Mouse (Mus musculus): ENCODE measurements around the gene Large1. TPM values are rescaled to one million over a fixed set of nuclear protein-coding genes. Genes with fewer than 3 reads are reported as not detected.
"Not testable (repeated sequence)": the region's sequence is repeated elsewhere in the genome, so short reads cannot be mapped to it uniquely, and the experiment has no call there.

The Large1 gene
- 1.9 and 3.6 TPM in 2 replicates for total RNA-seq (2014; fragmentation: Nextera tagmentation)
- total RNA-seq (2017) = 1.4 and 2.8 TPM in 2 replicates

- peak; percentile 86 for ATAC-seq (replicated peaks; ENCODE audit: poor library complexity, severe bottlenecking)
Measured at GRCm38 (mm10) chr8:73353108-73353793, at the start of gene Large1. Large1 (minus strand) TSS chr8:73353540.

DNA sequence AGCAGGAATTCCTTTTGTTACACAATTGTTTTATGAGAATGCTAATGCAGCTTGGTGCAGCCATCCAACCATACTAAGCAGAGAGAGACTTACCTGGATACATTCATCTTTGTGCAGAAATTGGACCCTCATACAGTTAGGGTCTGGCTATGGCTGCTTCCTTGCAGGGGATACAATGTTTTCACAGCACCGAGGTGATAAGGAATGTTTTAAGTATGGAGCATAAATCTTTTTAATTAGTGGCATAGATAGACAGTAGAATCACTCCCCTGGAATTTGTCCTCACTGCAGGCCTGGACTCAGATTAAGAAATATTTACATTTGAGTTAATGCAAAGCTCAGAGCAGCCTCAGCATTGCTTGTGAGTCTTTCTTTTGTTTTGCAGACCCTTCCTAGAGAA lies 47.0 kb upstream of the Large1 start:
- ATAC-seq (replicated peaks; ENCODE audit: poor library complexity, severe bottlenecking) = no peak

DNA sequence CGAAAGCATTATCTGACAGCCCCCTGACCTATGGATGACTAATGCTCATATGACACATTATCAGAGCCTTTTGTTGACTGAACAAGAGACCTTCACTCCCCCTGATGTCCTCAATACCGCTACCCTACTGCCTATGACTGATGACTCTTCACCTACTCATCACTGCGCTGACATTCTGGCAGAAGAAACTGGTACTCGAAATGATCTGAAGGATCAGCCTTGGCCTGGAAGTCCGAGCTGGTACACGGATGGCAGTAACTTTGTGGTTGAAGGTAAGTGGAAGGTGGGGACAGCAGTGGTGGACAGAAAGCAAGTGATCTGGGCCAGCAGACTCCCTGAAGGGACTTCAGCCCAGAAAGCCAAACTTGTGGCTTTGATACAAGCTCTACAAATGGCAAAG lies 19.7 kb upstream of the Large1 start:
- not testable (repeated sequence) for ATAC-seq (replicated peaks; ENCODE audit: poor library complexity, severe bottlenecking)

DNA sequence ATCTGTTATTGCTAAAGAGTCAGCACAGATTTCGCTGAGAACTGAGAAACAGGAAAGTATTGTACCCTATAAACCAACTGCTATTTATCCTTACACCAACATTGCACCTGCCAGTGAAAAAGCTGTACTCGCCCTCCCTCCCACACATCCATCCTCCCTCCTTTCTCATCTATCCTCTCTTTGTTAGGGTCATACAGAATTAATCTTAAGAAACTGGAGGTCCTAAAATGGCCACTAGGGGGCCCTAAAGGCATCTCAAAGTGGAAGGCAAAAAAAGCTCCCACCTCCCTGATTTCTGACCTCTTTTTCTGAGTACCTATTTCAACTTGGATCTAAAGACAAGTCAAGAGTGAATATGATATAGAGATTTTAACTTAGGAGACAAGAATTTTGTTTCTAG lies 2.6 kb upstream of the Large1 start:
- ATAC-seq (replicated peaks; ENCODE audit: poor library complexity, severe bottlenecking) = no peak

GRCm38 (mm10) chr8:73354201-73354881 lies 1.0 kb upstream of the Large1 start:
- peak; percentile 13; the same call in 1 of the 2 replicates for ATAC-seq (replicated peaks; ENCODE audit: poor library complexity, severe bottlenecking)

DNA sequence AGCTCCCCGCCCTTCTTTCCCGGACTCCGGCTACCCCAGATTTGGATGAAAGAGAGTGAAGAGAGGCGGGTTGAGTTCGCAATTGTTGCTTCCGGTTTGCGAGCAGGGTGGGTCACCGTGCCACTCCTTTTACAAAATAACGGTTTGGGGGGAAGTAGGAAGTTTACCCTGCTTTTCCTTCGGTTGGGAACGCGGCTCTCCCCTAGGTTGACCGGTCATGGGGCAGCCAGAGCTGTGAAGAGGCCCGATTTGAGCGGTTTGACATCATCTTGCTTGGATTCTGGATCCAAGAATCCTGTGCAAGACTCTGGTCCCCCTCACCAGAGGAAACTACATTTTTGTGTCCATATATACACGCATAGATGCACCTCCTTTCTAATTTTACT lies 447 bp upstream of the Large1 start:
- no peak for ATAC-seq (replicated peaks; ENCODE audit: poor library complexity, severe bottlenecking)

- peak; percentile 15 for ATAC-seq (replicated peaks; ENCODE audit: poor library complexity, severe bottlenecking)
Measured at GRCm38 (mm10) chr8:73352301-73353107, 836 bp downstream of the Large1 start.

DNA sequence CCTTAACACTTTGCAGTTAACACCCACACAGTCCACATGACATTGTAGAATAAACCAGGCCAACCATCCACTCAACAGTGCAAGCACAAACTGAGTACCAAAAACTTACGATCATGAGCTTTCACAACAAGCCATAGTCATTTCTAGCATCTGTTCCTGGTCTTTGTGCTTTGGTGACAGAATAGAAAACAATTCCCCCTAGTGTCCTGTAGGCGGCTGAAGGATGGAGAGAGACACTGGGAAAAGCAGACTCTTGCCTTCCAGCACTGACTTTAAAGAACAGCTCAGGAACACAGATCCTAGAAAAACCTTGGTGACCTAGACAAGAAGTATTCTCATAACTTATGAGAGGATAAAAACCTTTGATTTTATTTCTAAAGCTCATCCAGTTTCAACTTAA lies 3.0 kb downstream of the Large1 start:
- ATAC-seq (replicated peaks; ENCODE audit: poor library complexity, severe bottlenecking) = peak; percentile 21; the same call in 1 of the 2 replicates

DNA sequence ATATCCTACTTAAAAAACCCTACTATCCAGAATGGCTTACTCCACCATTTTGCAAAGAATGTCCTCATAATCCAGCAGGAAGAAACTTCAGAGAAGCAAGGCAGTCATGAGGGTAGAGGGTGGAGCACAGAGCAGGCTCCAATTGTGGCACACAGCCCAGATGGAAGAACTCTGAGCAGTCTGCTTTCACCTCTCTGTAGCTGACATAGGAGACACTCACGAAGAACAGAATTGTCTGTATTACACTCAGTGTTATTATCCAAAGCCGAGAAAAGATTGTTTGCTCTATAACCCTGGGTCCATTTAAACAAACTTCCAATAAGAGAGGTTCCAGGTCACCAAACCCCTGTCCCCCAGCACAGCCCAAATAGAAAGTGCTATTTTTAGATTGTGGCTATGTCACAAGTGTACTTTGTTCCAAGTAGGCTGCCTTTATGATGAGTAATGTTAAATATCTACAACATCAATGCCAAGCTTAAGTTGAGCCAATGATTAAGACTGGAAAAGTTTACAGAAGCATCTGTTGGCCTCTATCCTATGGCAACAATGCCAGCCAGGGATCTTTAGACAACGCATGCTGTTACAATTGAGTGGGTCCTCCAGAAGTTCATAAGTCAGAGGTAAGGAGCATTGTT lies 10.5 kb downstream of the Large1 start:
- no peak for ATAC-seq (replicated peaks; ENCODE audit: poor library complexity, severe bottlenecking)

- ATAC-seq (replicated peaks; ENCODE audit: poor library complexity, severe bottlenecking) = no peak
Measured at GRCm38 (mm10) chr8:73336845-73337244, 16.5 kb downstream of the Large1 start.

GRCm38 (mm10) chr8:73329131-73329530 lies 24.2 kb downstream of the Large1 start:
- no peak for ATAC-seq (replicated peaks; ENCODE audit: poor library complexity, severe bottlenecking)

DNA sequence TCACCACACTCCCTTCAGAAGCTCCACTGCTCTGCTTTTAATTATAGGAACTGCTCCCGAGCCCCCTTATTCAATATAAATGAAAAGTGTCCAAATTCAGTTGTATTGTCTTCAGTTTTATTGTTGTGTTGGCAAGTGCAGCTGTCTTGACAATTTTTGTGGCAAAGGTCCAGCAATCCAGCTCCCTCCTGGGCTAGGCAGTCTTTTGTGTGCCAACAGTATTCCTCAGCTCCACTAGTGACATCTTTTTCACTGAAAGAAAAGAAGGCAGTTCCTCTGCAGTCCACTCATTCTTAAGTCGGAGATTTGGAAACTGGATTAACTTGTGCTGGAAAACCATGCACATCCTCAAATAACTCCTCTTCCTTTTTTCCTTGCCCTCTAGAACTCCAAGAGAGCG lies 25.3 kb downstream of the Large1 start:
- ATAC-seq (replicated peaks; ENCODE audit: poor library complexity, severe bottlenecking) = no peak

DNA sequence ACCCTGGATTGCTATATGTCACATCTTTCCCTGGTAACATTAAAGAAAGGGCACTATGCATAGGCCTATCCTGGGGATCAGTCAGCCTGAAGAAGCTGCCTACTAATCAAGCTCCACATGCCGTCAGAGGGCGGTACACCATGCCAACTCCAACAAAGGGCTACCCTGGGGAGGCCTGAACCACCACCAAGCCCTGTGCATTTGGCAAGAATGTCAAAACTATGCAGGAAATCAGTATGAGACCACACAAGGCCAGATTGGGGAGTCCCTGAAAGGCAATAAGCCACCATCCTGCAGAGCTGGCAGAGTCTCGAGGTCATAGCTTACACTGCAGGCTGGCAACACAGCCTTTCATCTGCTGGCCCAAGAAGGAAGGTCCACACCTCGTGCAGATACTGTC lies 28.7 kb downstream of the Large1 start:
- no peak for ATAC-seq (replicated peaks; ENCODE audit: poor library complexity, severe bottlenecking)

DNA sequence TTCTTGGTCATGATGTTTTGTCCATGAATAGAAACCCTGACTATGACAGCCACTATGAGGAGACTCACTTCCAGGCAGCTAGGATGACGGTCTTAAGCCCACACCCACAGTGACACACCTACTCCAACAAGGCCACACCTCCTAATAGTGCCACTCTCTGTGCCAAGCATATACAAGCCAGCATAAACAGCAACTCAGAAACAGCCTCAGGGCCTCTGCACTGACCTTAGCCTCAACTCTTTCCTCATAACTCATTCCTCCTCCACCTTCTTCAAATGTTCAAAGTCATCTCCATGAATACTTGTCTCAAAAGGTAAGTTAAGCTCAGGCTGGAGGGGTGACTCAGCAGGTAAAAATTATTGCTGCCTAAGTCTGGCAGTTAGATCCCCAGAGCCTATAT lies 29.7 kb downstream of the Large1 start:
- ATAC-seq (replicated peaks; ENCODE audit: poor library complexity, severe bottlenecking) = no peak

DNA sequence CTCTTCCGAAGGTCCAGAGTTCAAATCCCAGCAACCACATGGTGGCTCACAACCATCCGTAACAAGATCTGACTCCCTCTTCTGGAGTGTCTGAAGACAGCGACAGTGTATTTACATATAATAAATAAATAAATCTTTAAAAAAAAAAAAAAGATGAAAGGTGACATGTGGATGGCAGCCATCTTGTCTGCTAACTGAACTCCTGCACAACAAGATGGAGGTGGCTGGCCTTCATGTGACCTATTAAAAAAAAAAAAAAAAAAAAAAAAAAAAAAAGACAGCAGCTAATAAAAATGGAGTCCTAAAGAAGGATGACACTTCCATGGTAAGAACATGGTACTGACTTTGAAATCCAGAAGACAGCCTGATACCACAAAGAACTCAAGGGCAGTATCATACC lies 33.8 kb downstream of the Large1 start:
- ATAC-seq (replicated peaks; ENCODE audit: poor library complexity, severe bottlenecking) = peak; percentile 99

- peak; percentile 59; the same call in 1 of the 2 replicates for ATAC-seq (replicated peaks; ENCODE audit: poor library complexity, severe bottlenecking)
Measured at GRCm38 (mm10) chr8:73313911-73314310, 39.4 kb downstream of the Large1 start.

GRCm38 (mm10) chr8:73312714-73313607 lies 40.4 kb downstream of the Large1 start:
- ATAC-seq (replicated peaks; ENCODE audit: poor library complexity, severe bottlenecking) = no peak

- no peak for ATAC-seq (replicated peaks; ENCODE audit: poor library complexity, severe bottlenecking)
Measured at GRCm38 (mm10) chr8:73310471-73310870, 42.9 kb downstream of the Large1 start.

- no peak for ATAC-seq (replicated peaks; ENCODE audit: poor library complexity, severe bottlenecking)
Measured at GRCm38 (mm10) chr8:73310036-73310435, 43.3 kb downstream of the Large1 start.

DNA sequence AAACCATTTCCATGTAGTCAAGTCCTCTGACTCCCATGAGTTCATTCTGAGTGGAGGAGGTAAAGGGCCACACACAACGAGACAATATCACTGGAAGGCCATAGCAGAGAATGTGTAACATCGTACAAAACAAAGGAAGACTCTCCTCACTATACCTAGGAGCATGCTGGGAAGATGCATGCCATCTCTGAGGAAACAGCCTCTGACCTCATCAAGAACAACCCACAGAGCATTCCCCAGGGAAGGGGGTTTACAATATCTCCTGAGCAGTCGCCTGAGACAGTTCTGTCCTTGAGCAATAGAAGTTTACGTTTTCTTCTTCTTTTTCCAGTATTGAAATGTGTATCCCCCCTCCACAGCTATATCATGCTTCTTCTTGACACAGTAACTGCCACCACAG lies 49.4 kb downstream of the Large1 start:
- ATAC-seq (replicated peaks; ENCODE audit: poor library complexity, severe bottlenecking) = no peak
